Mouse (Mus musculus): Measurements from ENCODE around the gene Zfyve27.

Gene Zfyve27

GRCm38 (mm10) chr19:42142757-42143156, 21.0 kb upstream of the Zfyve27 start:
- DNase-seq (ENCODE audit: low spot score in 2 of 2), result no peak

- no peak for DNase-seq (ENCODE audit: low spot score in 2 of 2)
Measured at GRCm38 (mm10) chr19:42144067-42144466, 19.7 kb upstream of the Zfyve27 start.

GRCm38 (mm10) chr19:42144541-42145167, 19.1 kb upstream of the Zfyve27 start:
- peak; percentile 50 to 73 for DNase-seq (ENCODE audit: low spot score in 2 of 2)

- DNase-seq (ENCODE audit: low spot score in 2 of 2), result no peak
Measured at GRCm38 (mm10) chr19:42145210-42145609, 18.5 kb upstream of the Zfyve27 start.

GRCm38 (mm10) chr19:42145731-42146130, 18.0 kb upstream of the Zfyve27 start:
- DNase-seq (ENCODE audit: low spot score in 2 of 2), result no peak

- no peak for DNase-seq (ENCODE audit: low spot score in 2 of 2)
Measured at GRCm38 (mm10) chr19:42146276-42147010, 17.3 kb upstream of the Zfyve27 start.

- DNase-seq (ENCODE audit: low spot score in 2 of 2), result peak in 1 of 2 experiments; percentile 12
Measured at GRCm38 (mm10) chr19:42147170-42147768, 16.5 kb upstream of the Zfyve27 start, which contains the start of gene Marveld1. Gene Marveld1, plus strand, starts transcription at chr19:42147400.

- DNase-seq (ENCODE audit: low spot score in 2 of 2), result peak; percentile 16 to 21
Measured at GRCm38 (mm10) chr19:42147769-42148568, 15.8 kb upstream of the Zfyve27 start.

GRCm38 (mm10) chr19:42148569-42148860, 15.2 kb upstream of the Zfyve27 start:
- DNase-seq (ENCODE audit: low spot score in 2 of 2), result no peak

- peak; percentile 53 to 58 for DNase-seq (ENCODE audit: low spot score in 2 of 2)
Measured at GRCm38 (mm10) chr19:42151990-42152389, 11.8 kb upstream of the Zfyve27 start.

- no peak for DNase-seq (ENCODE audit: low spot score in 2 of 2)
Measured at GRCm38 (mm10) chr19:42157493-42158237, 6.1 kb upstream of the Zfyve27 start.

GRCm38 (mm10) chr19:42158246-42159017, 5.3 kb upstream of the Zfyve27 start:
- no peak for DNase-seq (ENCODE audit: low spot score in 2 of 2)

GRCm38 (mm10) chr19:42164188-42164587, 437 bp downstream of the Zfyve27 start:
- DNase-seq (ENCODE audit: low spot score in 2 of 2), result no peak

GRCm38 (mm10) chr19:42166130-42166529, 2.4 kb downstream of the Zfyve27 start:
- DNase-seq (ENCODE audit: low spot score in 2 of 2), result peak; percentile 70 to 82

GRCm38 (mm10) chr19:42166766-42167165, 3.0 kb downstream of the Zfyve27 start:
- DNase-seq (ENCODE audit: low spot score in 2 of 2), result no peak

- DNase-seq (ENCODE audit: low spot score in 2 of 2), result no peak
Measured at GRCm38 (mm10) chr19:42167489-42167888, 3.7 kb downstream of the Zfyve27 start.

- no peak for DNase-seq (ENCODE audit: low spot score in 2 of 2)
Measured at GRCm38 (mm10) chr19:42169322-42169975, 5.7 kb downstream of the Zfyve27 start.

- DNase-seq (ENCODE audit: low spot score in 2 of 2), result peak; percentile 88 to 93
Measured at GRCm38 (mm10) chr19:42170025-42170969, 6.5 kb downstream of the Zfyve27 start.

GRCm38 (mm10) chr19:42176841-42177240, 13.1 kb downstream of the Zfyve27 start:
- DNase-seq (ENCODE audit: low spot score in 2 of 2), result no peak

All from spleen, postnatal 14 days (tissue).